Mouse (Mus musculus): ENCODE results near the gene Oca2.

Oca2 gene

GRCm38 (mm10) chr7:56381750-56382421 lies 142.3 kb downstream of the Oca2 start:
- DNase-seq (ENCODE audit: low read depth, low spot score) = no peak

- DNase-seq (ENCODE audit: low read depth, low spot score) = no peak
Observed at GRCm38 (mm10) chr7:56382706-56383105, 143.1 kb downstream of the Oca2 start.

GRCm38 (mm10) chr7:56388295-56388694 lies 148.7 kb downstream of the Oca2 start:
- DNase-seq (ENCODE audit: low read depth, low spot score) = no peak

- no peak for DNase-seq (ENCODE audit: low read depth, low spot score)
Observed at GRCm38 (mm10) chr7:56418182-56418836, 178.7 kb downstream of the Oca2 start.

GRCm38 (mm10) chr7:56419253-56419844 lies 179.8 kb downstream of the Oca2 start:
- DNase-seq (ENCODE audit: low read depth, low spot score) = no peak

- peak; percentile 34 for DNase-seq (ENCODE audit: low read depth, low spot score)
Observed at GRCm38 (mm10) chr7:56421946-56422345, 182.4 kb downstream of the Oca2 start.

GRCm38 (mm10) chr7:56423548-56423947 lies 184.0 kb downstream of the Oca2 start:
- no peak for DNase-seq (ENCODE audit: low read depth, low spot score)

GRCm38 (mm10) chr7:56460814-56461520 lies 221.4 kb downstream of the Oca2 start:
- no peak for DNase-seq (ENCODE audit: low read depth, low spot score)

GRCm38 (mm10) chr7:56498242-56498641 lies 258.7 kb downstream of the Oca2 start:
- no peak for DNase-seq (ENCODE audit: low read depth, low spot score)

- no peak for DNase-seq (ENCODE audit: low read depth, low spot score)
Observed at GRCm38 (mm10) chr7:56499319-56499718, 259.8 kb downstream of the Oca2 start.

- DNase-seq (ENCODE audit: low read depth, low spot score) = no peak
Observed at GRCm38 (mm10) chr7:56499767-56500166, 260.2 kb downstream of the Oca2 start.

- DNase-seq (ENCODE audit: low read depth, low spot score) = peak; percentile 43
Observed at GRCm38 (mm10) chr7:56500438-56500837, 260.9 kb downstream of the Oca2 start.

- no peak for DNase-seq (ENCODE audit: low read depth, low spot score)
Observed at GRCm38 (mm10) chr7:56518581-56518980, 279.0 kb downstream of the Oca2 start.

GRCm38 (mm10) chr7:56519741-56520140 lies 280.2 kb downstream of the Oca2 start:
- no peak for DNase-seq (ENCODE audit: low read depth, low spot score)

GRCm38 (mm10) chr7:56534856-56535255 lies 295.3 kb downstream of the Oca2 start:
- DNase-seq (ENCODE audit: low read depth, low spot score) = no peak

GRCm38 (mm10) chr7:56549226-56549625 lies 309.7 kb downstream of the Oca2 start:
- DNase-seq (ENCODE audit: low read depth, low spot score) = no peak

- DNase-seq (ENCODE audit: low read depth, low spot score) = no peak
Observed at GRCm38 (mm10) chr7:56551804-56552203, 312.2 kb downstream of the Oca2 start.
